Mouse (Mus musculus) liver, embryonic 13.5 days (tissue): Measurements from ENCODE around the gene Rtn3. TPM values are rescaled to one million over a fixed set of nuclear protein-coding genes. Genes with fewer than 3 reads are reported as not detected.

Experiments used
- ATAC-seq: fragments of 200-750 bp; cut with Nextera tagmentation; 2 replicates; pipeline ENCODE4 v1.8.0; 2017; ENCODE audit warnings: low read depth, mild to moderate bottlenecking, moderate number of reproducible peaks, moderate library complexity
- DNase-seq: peaks from one replicate; pipeline ENCODE4 v3.0.0; 2022
- H3K27ac ChIP-seq: fragments of 300-500 bp; sonication (generic); 2 replicates; pipeline ENCODE4 v1.5.1; 2015; ENCODE audit warnings: moderate library complexity, mild to moderate bottlenecking, inconsistent platforms
- H3K27me3 ChIP-seq: fragments of 300-500 bp; sonication (generic); 2 replicates; pipeline ENCODE4 v1.6.1; 2015; ENCODE audit warnings: mild to moderate bottlenecking, inconsistent platforms
- H3K36me3 ChIP-seq: fragments of 300-500 bp; sonication (generic); 2 replicates; pipeline ENCODE4 v1.6.1; 2015; ENCODE audit warnings: mild to moderate bottlenecking, inconsistent platforms
- H3K4me1 ChIP-seq: fragments of 300-500 bp; sonication (generic); replicated peaks from 2 replicates; pipeline ENCODE4 v1.6.1; 2015; ENCODE audit warnings: inconsistent platforms
- H3K4me2 ChIP-seq: fragments of 300-500 bp; sonication (generic); 2 replicates; pipeline ENCODE4 v1.6.1; 2015; ENCODE audit warnings: inconsistent platforms, mild to moderate bottlenecking, moderate library complexity
- H3K4me3 ChIP-seq: fragments of 300-500 bp; sonication (generic); replicated peaks from 2 replicates; pipeline ENCODE4 v1.5.1; 2015; ENCODE audit warnings: mild to moderate bottlenecking, inconsistent platforms
- H3K9ac ChIP-seq: fragments of 300-500 bp; sonication (generic); 2 replicates; pipeline ENCODE4 v1.6.1; 2015; ENCODE audit warnings: mild to moderate bottlenecking, inconsistent platforms
- H3K9me3 ChIP-seq: fragments of 300-500 bp; sonication (generic); replicated peaks from 2 replicates; pipeline ENCODE4 v1.6.1; 2016; ENCODE audit warnings: inconsistent platforms
- WGBS: fragments of 180-500 bp; shearing (Covaris S2); methylation state at CpG from one replicate; pipeline ENCODE4 v1.1.7; 2015; ENCODE audit not compliant: insufficient replicate concordance; 5-methylcytosine and 5-hydroxymethylcytosine counted together
- polyA plus RNA-seq: library from polyadenylated mRNA; unstranded; fragments of >200 nt; fragmentation: Nextera tagmentation; extraction: Ambion mirVana; gene quantifications from 2 replicates; pipeline ENCODE4 v1.2.1, GENCODE M21; 2015

Rtn3 gene
- polyA plus RNA-seq, 1 experiment from 2014 or later = 67.5 TPM

- Histone ChIP-seq H3K9me3 (no peaks in the 10 kb centered on the region), H3K36me3 (peaks cover 52% of the 10 kb centered on the region), H3K4me1 (peaks cover 73% of the 10 kb centered on the region), H3K4me2 (no peak overlapping the region), H3K9ac (no peak overlapping the region; the same call in 1 of the 2 replicates), H3K27me3 (peaks cover 17% of the 10 kb centered on the region), H3K27ac (no peak overlapping the region), H3K4me3 (no peak overlapping the region)
- WGBS = 82% methylated on average over 27 of the region's 27 CpGs
- no peak for DNase-seq
- ATAC-seq = no peak
Measured at GRCm38 (mm10) chr19:7420841-7421601, 62.1 kb downstream of the Rtn3 start.

DNA sequence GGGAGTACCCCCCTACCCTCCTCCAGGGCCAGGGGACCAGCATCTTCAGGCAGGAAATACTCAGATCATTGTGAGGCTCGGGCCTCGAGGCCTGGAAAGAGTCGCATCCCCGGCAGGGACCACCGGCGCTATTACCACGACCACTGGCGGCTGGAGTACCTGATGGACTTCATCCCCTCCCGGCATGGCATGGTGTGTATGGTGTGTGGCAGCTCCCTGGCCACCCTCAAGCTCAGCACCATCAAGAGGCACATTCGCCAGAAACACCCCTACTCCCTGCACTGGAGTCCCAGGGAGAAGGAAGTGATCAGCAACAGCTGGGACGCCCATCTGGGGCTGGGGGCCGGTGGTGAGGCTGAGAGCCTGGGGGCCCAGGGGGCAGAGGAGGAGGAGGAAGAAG is 63.0 kb downstream of the Rtn3 start:
- Histone ChIP-seq H3K36me3 (peaks cover 49% of the 10 kb centered on the region), H3K27ac (no peak overlapping the region), H3K9ac (peak overlapping the region; percentile 35; the same call in 1 of the 2 replicates), H3K9me3 (no peaks in the 10 kb centered on the region), H3K4me3 (no peak overlapping the region), H3K27me3 (peaks cover 26% of the 10 kb centered on the region), H3K4me1 (peaks cover 73% of the 10 kb centered on the region), H3K4me2 (peak overlapping the region; percentile 94)
- ATAC-seq (no peak), DNase-seq (no peak)
- WGBS = 69% methylated on average over 12 of the region's 12 CpGs

DNA sequence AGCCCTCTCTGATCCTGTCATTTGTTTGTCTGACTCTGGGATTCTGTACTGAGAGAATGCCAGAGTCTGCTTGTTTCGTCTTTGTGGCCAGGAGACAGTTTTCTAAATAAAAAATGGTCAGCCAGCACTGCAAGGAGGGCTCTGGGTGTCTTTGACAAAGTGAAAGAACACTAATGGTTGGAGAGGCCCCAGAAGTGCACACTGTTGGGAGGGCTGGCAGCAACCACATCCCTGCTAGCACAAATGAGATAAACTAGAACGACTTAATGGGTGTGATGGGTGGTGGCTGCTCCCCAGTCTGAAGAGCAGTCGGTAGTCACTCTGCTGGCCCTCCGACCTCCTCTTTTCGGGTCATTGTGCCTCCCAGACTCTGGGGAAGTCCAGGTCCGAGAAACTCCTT is 63.9 kb downstream of the Rtn3 start:
- peak overlapping the region; percentile 60 for H3K27ac ChIP-seq
- peaks cover 39% of the 10 kb centered on the region for H3K36me3 ChIP-seq
- WGBS = 19% methylated on average over 6 of the region's 6 CpGs
- ATAC-seq (peak; percentile 52), DNase-seq (no peak)
- H3K27me3 ChIP-seq = peaks cover 34% of the 10 kb centered on the region
- H3K9ac ChIP-seq = peak overlapping the region; percentile 35; the same call in 1 of the 2 replicates
- H3K4me3 ChIP-seq = peak overlapping the region; percentile 84
- H3K9me3 ChIP-seq = no peaks in the 10 kb centered on the region
- peak overlapping the region; percentile 94 for H3K4me2 ChIP-seq
- peaks cover 73% of the 10 kb centered on the region for H3K4me1 ChIP-seq

GRCm38 (mm10) chr19:7417911-7418849 is 64.9 kb downstream of the Rtn3 start:
- peaks cover 65% of the 10 kb centered on the region for H3K4me1 ChIP-seq
- H3K27me3 ChIP-seq = peaks cover 39% of the 10 kb centered on the region
- ATAC-seq (peak; percentile 61), DNase-seq (peak; percentile 59)
- H3K9ac ChIP-seq = peak overlapping the region; percentile 86
- no peaks in the 10 kb centered on the region for H3K9me3 ChIP-seq
- peak overlapping the region; percentile 94 for H3K4me2 ChIP-seq
- WGBS = under 1% methylated on average over 59 of the region's 59 CpGs
- H3K36me3 ChIP-seq = peaks cover 33% of the 10 kb centered on the region
- peak overlapping the region; percentile 84 for H3K4me3 ChIP-seq
- H3K27ac ChIP-seq = peak overlapping the region; percentile 60

DNA sequence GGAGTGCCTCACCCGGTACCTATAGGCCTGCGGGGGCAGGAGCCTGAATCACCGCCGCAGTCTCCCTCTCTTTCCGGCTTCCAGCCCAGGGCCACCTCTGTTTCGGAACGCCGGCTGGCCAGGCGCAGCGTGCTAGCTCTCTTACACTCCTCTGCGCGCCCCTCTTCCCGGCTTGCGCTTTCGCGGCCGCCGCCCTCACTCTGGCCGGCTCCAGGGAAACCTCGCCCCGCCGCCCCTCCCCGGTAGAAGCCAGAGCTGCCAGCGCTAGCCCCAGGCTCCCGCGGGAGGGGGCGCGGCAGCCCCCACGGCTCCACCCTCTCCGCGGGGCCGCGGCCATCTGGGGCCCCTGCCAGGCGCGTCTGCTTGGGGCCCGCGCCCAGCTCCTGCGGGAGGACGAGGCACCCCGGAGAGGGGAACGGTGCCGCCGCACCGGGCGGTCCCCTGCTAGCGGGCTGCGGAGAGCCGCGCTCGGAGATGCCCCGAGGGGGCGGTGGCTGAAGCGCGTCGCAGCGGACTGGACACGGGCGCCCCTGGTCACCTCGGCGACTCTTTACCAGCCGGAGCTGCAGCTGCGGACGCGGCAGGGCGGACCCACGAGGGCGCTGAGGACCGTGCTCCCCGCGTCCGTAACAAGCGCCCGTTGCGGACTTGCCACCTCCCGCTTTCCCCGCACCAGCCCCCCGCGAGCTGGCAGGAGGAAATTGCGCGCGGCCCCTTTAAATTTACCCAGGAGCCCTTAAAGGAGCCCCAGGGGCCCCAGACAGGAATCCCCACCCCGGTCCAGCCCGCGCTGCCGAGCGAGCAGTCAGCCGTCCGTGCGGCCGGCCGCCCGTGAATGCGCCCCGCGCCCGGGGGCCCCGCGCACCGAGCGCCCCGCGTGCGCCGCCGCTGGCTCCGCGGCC is 66.0 kb downstream of the Rtn3 start, which contains the start of gene 2700081O15Rik:
Gene 2700081O15Rik (plus strand): TSS at position 792 of the 902 bp plus-strand sequence.
- Histone ChIP-seq H3K4me1 (peaks cover 54% of the 10 kb centered on the region), H3K36me3 (peaks cover 22% of the 10 kb centered on the region), H3K4me2 (peak within 1 kb of the TSS; percentile 94), H3K27me3 (peaks cover 37% of the 10 kb centered on the region), H3K27ac (peak within 1 kb of the TSS; percentile 58), H3K4me3 (peak within 1 kb of the TSS; percentile 84), H3K9me3 (no peaks in the 10 kb centered on the region), H3K9ac (peak within 1 kb of the TSS; percentile 86)
- peak; percentile 65 for ATAC-seq
- WGBS = under 1% methylated on average over 84 of the region's 107 CpGs
- DNase-seq = peak; percentile 59

GRCm38 (mm10) chr19:7415916-7416833 is 66.9 kb downstream of the Rtn3 start:
- H3K9ac ChIP-seq = peak overlapping the region; percentile 86
- 44% methylated on average over 22 of the region's 22 CpGs for WGBS
- no peaks in the 10 kb centered on the region for H3K9me3 ChIP-seq
- ATAC-seq (no peak), DNase-seq (no peak)
- H3K27me3 ChIP-seq = peaks cover 43% of the 10 kb centered on the region
- H3K4me3 ChIP-seq = peak overlapping the region; percentile 84
- H3K4me1 ChIP-seq = peaks cover 45% of the 10 kb centered on the region
- H3K27ac ChIP-seq = no peak overlapping the region
- H3K4me2 ChIP-seq = peak overlapping the region; percentile 94
- H3K36me3 ChIP-seq = peaks cover 13% of the 10 kb centered on the region

GRCm38 (mm10) chr19:7412361-7412760 is 70.7 kb downstream of the Rtn3 start:
- Histone ChIP-seq H3K4me3 (no peak overlapping the region), H3K27ac (no peak overlapping the region), H3K27me3 (peaks cover 41% of the 10 kb centered on the region), H3K9me3 (no peaks in the 10 kb centered on the region), H3K36me3 (no peaks in the 10 kb centered on the region), H3K4me1 (peaks cover 12% of the 10 kb centered on the region), H3K4me2 (no peak overlapping the region), H3K9ac (no peak overlapping the region)
- no peak for DNase-seq
- 49% methylated on average over 2 of the region's 2 CpGs for WGBS
- ATAC-seq = no peak

- Histone ChIP-seq H3K27me3 (peaks cover 26% of the 10 kb centered on the region), H3K36me3 (no peaks in the 10 kb centered on the region), H3K9ac (no peak overlapping the region), H3K27ac (no peak overlapping the region), H3K4me2 (no peak overlapping the region), H3K4me3 (no peak overlapping the region), H3K4me1 (no peaks in the 10 kb centered on the region), H3K9me3 (no peaks in the 10 kb centered on the region)
- WGBS = 61% methylated on average over 9 of the region's 9 CpGs
- ATAC-seq (no peak), DNase-seq (no peak)
Measured at GRCm38 (mm10) chr19:7404623-7405229, 78.4 kb downstream of the Rtn3 start.

DNA sequence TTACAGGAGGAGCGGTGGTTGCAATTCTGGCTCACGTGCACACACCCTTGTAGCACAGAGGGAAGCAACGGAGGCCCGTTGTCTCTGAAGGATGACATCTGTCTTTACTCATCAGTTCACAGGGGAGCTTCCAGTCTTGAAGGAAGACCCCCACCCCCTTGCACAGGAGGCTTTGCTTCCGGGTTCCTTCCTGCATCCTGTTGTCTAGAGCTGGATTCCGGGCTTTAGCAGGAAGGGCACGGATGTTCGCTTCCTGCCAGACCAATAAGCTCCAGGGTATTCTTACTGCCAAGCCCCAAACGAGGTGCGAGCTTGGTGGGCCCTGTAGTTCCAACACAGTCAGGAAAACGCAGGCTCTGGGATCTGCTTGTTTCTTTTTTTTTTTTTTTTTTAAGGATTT is 82.4 kb downstream of the Rtn3 start:
- Histone ChIP-seq H3K27me3 (peaks cover 33% of the 10 kb centered on the region), H3K36me3 (no peaks in the 10 kb centered on the region), H3K4me3 (no peak overlapping the region), H3K4me2 (no peak overlapping the region), H3K9ac (no peak overlapping the region), H3K27ac (no peak overlapping the region), H3K4me1 (no peaks in the 10 kb centered on the region), H3K9me3 (no peaks in the 10 kb centered on the region)
- no peak for DNase-seq
- no peak for ATAC-seq
- WGBS = 38% methylated on average over 11 of the region's 11 CpGs
